Mouse (Mus musculus) ES-E14 (cell line): ENCODE data around the gene St7l.

Experiments
- ZC3H11A ChIP-seq: IDR thresholded peaks from 2 replicates; pipeline ENCODE4 v1.6.1; 2012; ENCODE audit warnings: low read depth, mild to moderate bottlenecking, inconsistent platforms, low read length, borderline replicate concordance
- ZNF384 ChIP-seq: IDR thresholded peaks from 2 replicates; pipeline ENCODE4 v1.6.1; 2012; ENCODE audit warnings: low read depth, low read length, inconsistent platforms

DNA sequence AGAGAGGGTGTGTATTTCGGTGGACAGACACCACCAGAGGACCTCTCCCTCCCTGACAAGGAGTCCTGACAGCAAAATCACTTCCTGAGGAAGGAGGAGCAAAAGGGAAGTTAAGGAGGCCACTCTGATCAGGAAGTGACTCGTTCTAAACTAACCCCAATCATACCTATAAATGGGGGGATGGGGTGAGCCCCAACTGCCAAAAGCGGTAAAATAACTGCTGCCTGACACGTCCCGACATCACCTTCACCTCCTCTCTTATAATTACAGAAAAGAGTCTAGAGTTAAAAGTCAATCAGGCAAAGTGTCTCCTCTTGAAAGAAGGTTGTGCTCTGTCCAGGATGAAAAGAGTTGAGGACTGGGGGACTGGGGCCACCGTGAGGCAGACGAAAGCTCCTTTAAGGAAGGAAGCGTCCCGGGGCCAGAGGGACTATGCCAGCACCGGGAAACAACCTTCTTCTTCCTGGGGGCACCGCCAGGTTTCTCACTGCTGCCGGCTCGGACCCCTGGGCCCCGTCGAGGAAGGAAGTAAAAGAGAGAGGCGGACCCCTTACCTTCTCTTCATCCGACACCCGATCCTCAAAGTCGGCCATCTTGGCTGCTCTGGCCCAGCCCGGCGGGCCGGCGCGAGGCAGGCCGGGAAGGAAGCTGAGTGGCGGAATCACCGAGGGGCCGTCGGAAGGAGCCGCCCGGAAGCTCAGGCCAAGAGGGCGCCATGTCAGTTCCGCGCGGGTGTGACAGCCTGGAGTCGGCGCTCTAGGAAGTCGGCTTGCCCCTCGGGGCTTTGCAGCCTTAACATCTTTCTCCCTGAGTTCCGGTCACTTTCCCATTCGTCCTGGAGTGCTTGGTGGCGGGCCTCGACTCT is at the start of gene St7l, which contains the start of gene Capza1:
- no peak for TF ChIP-seq ZC3H11A
- no peak for TF ChIP-seq ZNF384
